Mouse (Mus musculus): Measurements from ENCODE around the gene Trim12c. TPM values are rescaled to one million over a fixed set of nuclear protein-coding genes. Genes with fewer than 3 reads are reported as not detected.
A peak's percentile ranks its signal among the peaks of the same experiment; 100 is the strongest.
"Not testable (repeated sequence)": the region's sequence is repeated elsewhere in the genome, so short reads cannot be mapped to it uniquely, and the experiment has no call there.

The Trim12c gene
- 5.0 and 5.3 TPM in 2 replicates for polyA plus RNA-seq (2012; rRNA removed)

GRCm38 (mm10) chr7:104352717-104353599, at the start of gene Trim12c:
Trim12c (minus strand) TSS chr7:104353362.
- peak; percentile 19 for DNase-seq (ENCODE audit: low read depth)

- no peak for DNase-seq (ENCODE audit: low read depth)
Observed at GRCm38 (mm10) chr7:104401140-104401539, 48.0 kb upstream of the Trim12c start.

- DNase-seq (ENCODE audit: low read depth) = no peak
Observed at GRCm38 (mm10) chr7:104400698-104401097, 47.5 kb upstream of the Trim12c start, which contains the start of gene Trim30c. Trim30c (minus strand) TSS chr7:104400837.

GRCm38 (mm10) chr7:104398492-104398891, 45.3 kb upstream of the Trim12c start:
- DNase-seq (ENCODE audit: low read depth) = no peak

- no peak for DNase-seq (ENCODE audit: low read depth)
Observed at GRCm38 (mm10) chr7:104369736-104370414, 16.7 kb upstream of the Trim12c start, which contains the start of gene Trim30b. Trim30b (minus strand) TSS chr7:104369884.

- no peak for DNase-seq (ENCODE audit: low read depth)
Observed at GRCm38 (mm10) chr7:104366339-104366738, 13.2 kb upstream of the Trim12c start.

GRCm38 (mm10) chr7:104353600-104353967, 422 bp upstream of the Trim12c start:
- DNase-seq (ENCODE audit: low read depth) = no peak

GRCm38 (mm10) chr7:104348043-104348442, 5.1 kb downstream of the Trim12c start:
- not testable (repeated sequence) for DNase-seq (ENCODE audit: low read depth)

GRCm38 (mm10) chr7:104340744-104341143, 12.4 kb downstream of the Trim12c start:
- not testable (repeated sequence) for DNase-seq (ENCODE audit: low read depth)

GRCm38 (mm10) chr7:104335547-104335946, 17.6 kb downstream of the Trim12c start:
- not testable (repeated sequence) for DNase-seq (ENCODE audit: low read depth)

GRCm38 (mm10) chr7:104329171-104329570, 24.0 kb downstream of the Trim12c start, which contains the start of gene Trim34b:
Trim34b (plus strand) TSS chr7:104329471.
- DNase-seq (ENCODE audit: low read depth) = not testable (repeated sequence)

GRCm38 (mm10) chr7:104322028-104322427, 31.1 kb downstream of the Trim12c start:
- no peak for DNase-seq (ENCODE audit: low read depth)

- not testable (repeated sequence) for DNase-seq (ENCODE audit: low read depth)
Observed at GRCm38 (mm10) chr7:104315369-104316080, 37.6 kb downstream of the Trim12c start, which contains the start of gene Trim12a. Trim12a (minus strand) TSS chr7:104315466.

GRCm38 (mm10) chr7:104314796-104315353, 38.3 kb downstream of the Trim12c start:
- DNase-seq (ENCODE audit: low read depth) = peak; percentile 1

- no peak for DNase-seq (ENCODE audit: low read depth)
Observed at GRCm38 (mm10) chr7:104291638-104292400, 61.3 kb downstream of the Trim12c start.

- DNase-seq (ENCODE audit: low read depth) = no peak
Observed at GRCm38 (mm10) chr7:104290641-104291040, 62.5 kb downstream of the Trim12c start.
